Mouse (Mus musculus): ENCODE results near the gene Ly6c2. TPM values are rescaled to one million over a fixed set of nuclear protein-coding genes. Genes with fewer than 3 reads are reported as not detected.

Ly6c2 gene
- 4.3 and 6.6 TPM in 2 replicates for polyA plus RNA-seq (2012; ENCODE audit: low replicate concordance)

GRCm38 (mm10) chr15:75111861-75112630, at the start of gene Ly6c2:
Gene Ly6c2, minus strand, starts transcription at chr15:75111970.

GRCm38 (mm10) chr15:75154940-75155339, 43.2 kb upstream of the Ly6c2 start, which contains the start of gene Ly6g:
Gene Ly6g, plus strand, starts transcription at chr15:75155240.

Other genes with a start within 250 kb of the Ly6c2 start
- gene 2010109I03Rik, start 214.9 kb downstream of the Ly6c2 start, polyA plus RNA-seq (2012; ENCODE audit: low replicate concordance) = not detected in 2 replicates
- gene Ly6i, start 128.5 kb downstream of the Ly6c2 start, polyA plus RNA-seq (2012; ENCODE audit: low replicate concordance) = not detected in 2 replicates
- gene Ly6a, start 113.9 kb downstream of the Ly6c2 start, polyA plus RNA-seq (2012; ENCODE audit: low replicate concordance) = 1.5 and 2.2 TPM in 2 replicates
- gene Ly6c1, start 63.1 kb downstream of the Ly6c2 start, polyA plus RNA-seq (2012; ENCODE audit: low replicate concordance) = 0.43 and 1.1 TPM in 2 replicates
- 0.19 TPM in 1 of 2 replicates, not detected in the other for gene Ly6g, start 43.3 kb upstream of the Ly6c2 start, polyA plus RNA-seq (2012; ENCODE audit: low replicate concordance)
- gene BC025446, start 104.4 kb upstream of the Ly6c2 start, polyA plus RNA-seq (2012; ENCODE audit: low replicate concordance) = not detected in 2 replicates
- gene Ly6f, start 156.5 kb upstream of the Ly6c2 start, polyA plus RNA-seq (2012; ENCODE audit: low replicate concordance) = not detected in 2 replicates